Mouse (Mus musculus) neutrophil, adult 59 days (primary cell): ENCODE data around the gene Acy3. TPM values are rescaled to one million over a fixed set of nuclear protein-coding genes. Genes with fewer than 3 reads are reported as not detected.

ENCODE experiments used
- total RNA-seq, 2 experiments: library from RNA; stranded (reverse); gene quantifications; 1 replicate in 1 of 2; 2 replicates in 1 of 2; pipeline ENCODE4 v1.2.4; 2023

Acy3 gene
- total RNA-seq, result under 1 TPM; 0.53 to 0.88 TPM

DNA sequence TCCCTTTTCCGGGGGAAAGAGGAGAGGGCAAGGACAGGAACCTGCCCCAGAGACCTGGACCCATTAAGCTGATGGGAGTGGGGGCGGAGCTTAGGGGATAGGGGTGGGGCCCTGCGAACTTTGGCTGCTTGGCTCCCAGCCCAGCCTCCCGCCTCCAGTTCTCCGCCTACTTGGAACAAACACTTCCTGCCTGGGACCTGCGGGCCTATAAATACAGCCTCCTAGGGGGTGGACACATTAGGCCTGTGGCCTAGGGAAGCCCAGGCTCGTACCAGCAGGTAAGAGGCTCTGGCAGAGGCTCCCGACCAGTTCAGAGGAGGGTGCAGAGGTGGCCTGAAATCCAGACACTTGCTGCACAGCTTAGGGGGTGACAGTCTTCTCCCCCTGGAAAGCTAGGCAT, at the start of gene Acy3:
Gene Acy3 (plus strand): TSS at position 237 of the 400 bp plus-strand sequence.

DNA sequence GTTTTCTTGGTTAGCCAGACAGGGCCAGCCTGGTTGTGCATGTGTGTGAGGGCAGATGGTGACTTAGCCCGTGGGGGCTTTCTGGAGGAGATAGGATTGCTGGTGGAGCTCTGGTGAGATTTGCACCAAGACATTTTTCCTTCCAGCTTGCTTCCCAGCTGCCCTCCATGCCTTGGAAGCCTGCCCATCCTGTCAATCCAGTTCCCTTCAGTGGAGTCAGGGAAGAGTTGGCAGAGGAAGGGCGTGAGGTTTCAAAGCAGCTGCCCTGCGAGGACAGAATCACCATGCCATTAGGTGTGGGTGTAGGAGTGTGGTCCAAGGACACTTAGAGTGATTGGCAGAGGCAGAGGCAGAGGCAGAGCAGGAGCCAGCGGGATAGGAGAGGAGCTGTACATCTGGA, 27.9 kb upstream of the Acy3 start, which contains the start of gene Aldh3b3:
Gene Aldh3b3 (plus strand): TSS at position 176 of the 400 bp plus-strand sequence.

DNA sequence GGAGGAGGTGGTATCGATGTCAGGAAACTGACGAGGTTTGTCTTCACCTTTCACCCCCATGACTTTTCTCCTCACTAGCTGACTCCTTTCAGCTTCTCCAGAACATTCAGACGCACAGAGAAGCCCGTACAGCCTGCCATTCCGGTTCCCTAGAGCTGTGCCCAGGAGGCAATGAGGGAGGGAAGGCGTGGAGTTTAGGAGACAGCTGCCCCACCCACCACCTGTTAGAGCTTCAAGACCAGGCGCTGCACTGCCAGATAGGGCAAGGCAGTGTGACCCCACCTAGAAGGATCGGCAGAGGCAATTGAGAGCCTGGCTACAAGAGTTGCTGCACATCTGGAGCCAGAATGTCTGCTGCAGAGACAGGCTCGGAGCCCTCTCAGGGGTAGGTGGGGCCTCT, 14.1 kb upstream of the Acy3 start, which contains the start of gene Aldh3b2:
Gene Aldh3b2 (plus strand): TSS at position 100 of the 400 bp plus-strand sequence.

DNA sequence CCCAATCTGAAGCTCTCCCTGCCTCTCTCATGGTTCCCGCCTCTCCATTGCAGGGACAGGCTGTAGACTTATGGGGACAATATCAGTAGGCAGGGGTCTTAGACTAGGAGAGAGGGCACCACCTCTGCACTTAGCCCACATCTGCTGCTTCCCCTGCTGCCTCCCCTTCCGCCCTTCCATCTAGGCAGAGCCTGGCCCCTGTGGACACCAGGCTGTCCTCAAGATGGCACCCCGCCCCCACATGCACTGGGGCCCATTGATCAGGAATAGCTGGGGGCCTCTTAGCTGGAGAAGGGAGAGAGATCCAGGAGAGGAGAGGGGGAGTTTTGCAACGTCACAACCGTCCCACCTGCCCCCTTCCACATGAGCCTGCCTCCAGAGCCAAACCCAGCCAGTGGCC, 6.0 kb downstream of the Acy3 start, which contains the start of gene Tbx10:
Gene Tbx10 (plus strand): TSS at position 337 of the 400 bp plus-strand sequence.

DNA sequence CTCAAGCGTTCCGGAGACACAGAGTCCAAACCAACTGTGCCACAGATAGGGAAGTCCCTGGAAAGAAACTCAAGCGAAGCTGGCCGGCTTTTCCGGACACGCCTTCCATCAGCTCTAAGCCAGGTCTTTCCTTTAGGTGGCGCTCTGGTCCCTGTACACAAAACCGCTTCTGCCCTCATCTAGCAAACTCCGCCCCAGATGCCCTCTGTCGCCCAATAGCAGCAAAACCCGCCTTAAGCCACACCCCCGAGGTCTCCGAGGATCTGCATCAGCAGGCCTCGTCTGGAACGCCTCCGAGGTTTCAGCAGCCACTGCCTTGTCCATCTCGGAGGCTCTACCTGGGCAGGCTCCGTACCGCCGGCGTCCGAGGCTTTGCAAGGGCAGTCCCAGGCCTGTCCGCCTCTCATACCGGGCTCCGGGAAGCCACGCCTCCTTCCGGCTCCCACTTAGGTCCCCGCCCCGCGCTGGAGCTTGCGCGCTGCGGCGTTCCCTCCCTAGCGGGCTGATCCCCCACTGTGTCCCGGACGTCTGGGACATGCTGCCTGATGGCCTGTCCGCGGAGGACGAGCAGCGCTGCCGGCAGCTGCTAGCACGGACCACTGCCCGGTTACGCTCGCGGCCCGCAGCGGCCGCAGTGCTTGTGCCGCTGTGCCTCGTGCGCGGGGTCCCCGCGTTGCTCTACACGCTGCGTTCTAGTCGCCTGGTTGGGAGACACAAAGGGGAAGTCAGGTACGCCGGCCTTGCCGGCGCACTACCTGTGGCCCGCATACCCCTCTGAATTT, 13.9 kb downstream of the Acy3 start, which contains the start of the genes Nudt8 and Gm49405:
Gene Nudt8 (plus strand): TSS at position 462 of the 782 bp plus-strand sequence.
Gene Gm49405 (plus strand): TSS at position 508 of the 782 bp plus-strand sequence.

DNA sequence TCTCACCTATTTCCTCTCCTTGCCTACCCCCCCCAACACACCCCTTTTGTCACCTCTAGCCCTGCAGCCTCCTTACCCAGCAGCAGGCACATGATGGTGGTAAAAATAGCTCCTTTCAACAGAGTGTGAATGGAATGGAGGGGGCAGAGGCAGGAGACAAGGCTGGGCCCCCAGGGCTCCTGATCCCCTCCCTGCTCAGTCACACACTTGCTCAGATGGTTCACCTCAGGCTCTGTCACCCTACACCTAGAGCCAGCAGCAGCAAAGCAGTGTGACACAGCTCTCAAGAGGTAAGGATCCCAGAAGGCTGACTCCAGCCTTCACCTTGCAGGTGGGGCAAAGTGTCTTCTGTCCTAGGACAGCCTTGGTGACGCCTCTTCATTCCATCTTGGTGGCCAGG, 16.7 kb downstream of the Acy3 start, which contains the start of gene Doc2g:
Gene Doc2g (plus strand): TSS at position 202 of the 400 bp plus-strand sequence.

DNA sequence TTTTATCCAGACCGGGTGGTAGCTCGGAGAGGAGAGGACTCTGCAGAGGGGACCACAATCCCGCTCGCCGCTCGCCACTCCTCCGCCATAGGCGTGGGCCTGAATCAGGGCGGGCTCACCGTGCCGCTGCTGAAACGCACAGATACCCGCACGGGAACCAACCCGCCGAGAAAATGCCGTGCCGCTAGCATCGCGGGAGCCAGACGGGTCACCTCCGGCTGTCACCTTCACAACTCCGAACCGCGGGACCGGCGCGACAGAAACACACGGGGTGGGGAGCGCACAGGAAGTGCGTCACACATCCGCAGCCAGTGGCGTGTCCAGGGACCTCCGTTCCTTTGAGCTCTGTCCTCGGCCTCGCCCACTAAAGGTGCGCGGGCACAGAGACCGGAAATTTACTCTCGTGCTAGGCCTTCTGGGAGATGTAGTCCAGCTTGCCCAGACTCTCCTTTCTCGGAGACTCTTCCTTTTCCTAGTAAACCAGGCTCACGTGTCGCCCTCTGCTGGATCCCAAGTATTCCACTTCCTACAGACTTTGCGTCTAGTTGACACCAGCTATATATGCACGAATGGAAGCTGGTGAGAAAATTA, 26.2 kb downstream of the Acy3 start, which contains the start of gene Ndufv1:
Gene Ndufv1 (minus strand): TSS at position 375 of the 591 bp plus-strand sequence.

DNA sequence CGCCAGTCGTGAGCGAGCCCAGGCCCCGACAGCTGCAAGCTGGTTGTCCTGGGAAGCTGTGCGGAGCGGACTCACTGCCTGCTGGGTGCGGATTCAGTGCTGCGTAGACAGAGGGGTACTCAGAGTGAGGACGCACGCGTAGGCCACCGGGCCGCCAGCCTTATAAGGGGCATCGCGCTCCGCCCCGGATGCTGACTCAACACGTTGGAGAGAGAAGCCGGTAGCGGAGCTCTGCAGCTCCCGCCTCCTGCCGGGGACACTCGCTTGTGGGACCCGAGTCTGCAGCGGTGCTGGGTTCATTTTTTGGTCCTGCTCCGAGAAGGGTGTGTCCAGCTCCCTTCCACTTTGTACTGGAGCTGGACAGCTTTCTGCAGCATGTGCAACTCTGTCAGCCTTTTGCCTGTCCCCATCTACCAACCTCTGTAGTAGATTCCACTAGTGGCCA, 51.4 kb downstream of the Acy3 start, which contains the start of gene Gstp1:
Gene Gstp1 (minus strand): TSS at position 198 of the 445 bp plus-strand sequence.

Other genes starting within 250 kb of the Acy3 start
- 10 to 100 TPM; 65.4 to 66.0 TPM for gene Kmt5b, start 219.1 kb upstream of the Acy3 start, total RNA-seq
- 10 to 100 TPM; 43.5 to 47.2 TPM for gene Chka, start 134.8 kb upstream of the Acy3 start, total RNA-seq
- 100 to 1,000 TPM; 221 to 250 TPM for gene Tcirg1, start 79.4 kb upstream of the Acy3 start, total RNA-seq
- gene Ndufs8, start 73.8 kb upstream of the Acy3 start, total RNA-seq, result 10 to 100 TPM; 52.9 to 70.6 TPM
- 100 to 1,000 TPM; 143 to 153 TPM for gene Aldh3b1, start 56.8 kb upstream of the Acy3 start, total RNA-seq
- gene Unc93b1, start 51.4 kb upstream of the Acy3 start, total RNA-seq, result 100 to 1,000 TPM; 236 to 316 TPM
- gene Aldh3b3, start 27.9 kb upstream of the Acy3 start, total RNA-seq, result 10 to 100 TPM in 1 of 2 experiments, 1 to 10 TPM in 1; 9.9 to 11.1 TPM
- gene Aldh3b2, start 14.2 kb upstream of the Acy3 start, total RNA-seq, result 10 to 100 TPM; 12.6 to 14.7 TPM
- gene Tbx10, start 6.2 kb downstream of the Acy3 start, total RNA-seq, result not detected
- gene Nudt8, start 14.0 kb downstream of the Acy3 start, total RNA-seq, result 1 to 10 TPM; 4.7 to 4.8 TPM
- 1 to 10 TPM in 1 of 2 experiments, under 1 TPM in 1; 0.33 to 1.0 TPM for gene Gm49405, start 14.1 kb downstream of the Acy3 start, total RNA-seq
- gene Doc2g, start 16.7 kb downstream of the Acy3 start, total RNA-seq, result under 1 TPM; 0.57 to 0.73 TPM
- 10 to 100 TPM; 68.4 to 70.8 TPM for gene Ndufv1, start 26.2 kb downstream of the Acy3 start, total RNA-seq
- 10 to 100 TPM; 63.6 to 65.3 TPM for gene Gstp1, start 51.4 kb downstream of the Acy3 start, total RNA-seq
- 1 to 10 TPM; 8.2 to 9.4 TPM for gene Gstp2, start 59.5 kb downstream of the Acy3 start, total RNA-seq
- 1 to 10 TPM; 6.6 to 7.7 TPM for gene Gstp3, start 73.0 kb downstream of the Acy3 start, total RNA-seq
- gene Cabp2, start 95.0 kb downstream of the Acy3 start, total RNA-seq, result not detected
- 100 to 1,000 TPM; 228 to 257 TPM for gene Cdk2ap2, start 110.6 kb downstream of the Acy3 start, total RNA-seq
- 100 to 1,000 TPM; 185 to 192 TPM for gene Pitpnm1, start 113.4 kb downstream of the Acy3 start, total RNA-seq
- 100 to 1,000 TPM; 108 TPM for gene Aip, start 139.3 kb downstream of the Acy3 start, total RNA-seq
- under 1 TPM in 1 of 2 experiments, not detected in 1; 0.13 TPM for gene Gpr152, start 153.2 kb downstream of the Acy3 start, total RNA-seq
- gene Cabp4, start 157.5 kb downstream of the Acy3 start, total RNA-seq, result under 1 TPM; 0.67 to 0.82 TPM
- 100 to 1,000 TPM; 188 to 219 TPM for gene Coro1b, start 162.0 kb downstream of the Acy3 start, total RNA-seq
- gene Ptprcap, start 167.0 kb downstream of the Acy3 start, total RNA-seq, result 10 to 100 TPM; 13.8 to 18.6 TPM
- gene Rps6kb2, start 176.8 kb downstream of the Acy3 start, total RNA-seq, result 10 to 100 TPM; 34.4 to 42.3 TPM
- gene Carns1, start 188.9 kb downstream of the Acy3 start, total RNA-seq, result 10 to 100 TPM; 34.4 to 34.6 TPM
- gene Tbc1d10c, start 204.7 kb downstream of the Acy3 start, total RNA-seq, result 100 to 1,000 TPM; 126 to 134 TPM
- 100 to 1,000 TPM; 433 to 455 TPM for gene Ppp1ca, start 205.5 kb downstream of the Acy3 start, total RNA-seq
- 10 to 100 TPM; 28.4 to 29.8 TPM for gene Rad9a, start 215.1 kb downstream of the Acy3 start, total RNA-seq
- 1 to 10 TPM; 2.5 to 4.2 TPM for gene Clcf1, start 227.7 kb downstream of the Acy3 start, total RNA-seq
- gene AC109138.7, start 227.8 kb downstream of the Acy3 start, total RNA-seq, result not detected
- gene Pold4, start 245.3 kb downstream of the Acy3 start, total RNA-seq, result 10 to 100 TPM; 53.1 to 57.3 TPM